Comparison of ENCODE assay signal across 9 mouse cellular contexts in genomic region chr12:111238778-111239177, GRCm38 (mm10). TPM values are rescaled to one million over a fixed set of nuclear protein-coding genes. Genes with fewer than 3 reads are reported as not detected.
A peak's percentile ranks its signal among the peaks of the same experiment; 100 is the strongest.
DNase-seq lines count a peak whose midpoint lies in the region; ATAC-seq lines count a peak whose summit lies in the region.
"Had no signal": no experiment of that assay in that cellular context is flagged by ENCODE, and none has a peak within 500 bp of the region (broad histone marks: within the 10 kb centered on the region; RNA-seq: fewer than 3 reads in every experiment).

No protein-coding gene starts in this region.

- H3K9me3 ChIP-seq in forebrain, embryonic 10.5 days: no peaks in the 10 kb centered on the region
- H3K9me3 ChIP-seq in forebrain, embryonic 15.5 days: no peaks in the 10 kb centered on the region
- no peaks in the 10 kb centered on the region for H3K9me3 ChIP-seq in embryonic facial prominence, embryonic 14.5 days (ENCODE audit: control insufficient read depth, low read length)
- H3K9me3 ChIP-seq in forebrain, embryonic 12.5 days: no peaks in the 10 kb centered on the region
- H3K9me3 ChIP-seq: liver, embryonic 15.5 days had no signal

- 0 out of 2 replicates have a peak overlapping the region, but pooled peaks have one; percentile 44 for H3K27ac ChIP-seq in forebrain, embryonic 10.5 days
- no peak overlapping the region for H3K27ac ChIP-seq in forebrain, embryonic 15.5 days (replicated peaks)
- peak overlapping the region; percentile 64; the same call in 1 of the 2 replicates for H3K27ac ChIP-seq in embryonic facial prominence, embryonic 14.5 days (replicated peaks; ENCODE audit: low read depth, low read length)
- H3K27ac ChIP-seq in forebrain, embryonic 12.5 days: no peak overlapping the region
- H3K27ac ChIP-seq: liver, embryonic 15.5 days had no signal

- no peak for ATAC-seq in forebrain, embryonic 15.5 days (replicated peaks)
- ATAC-seq in embryonic facial prominence, embryonic 14.5 days (ENCODE audit: low read depth): peak; percentile 87
- ATAC-seq in forebrain, embryonic 12.5 days (ENCODE audit: low FRiP score): no peak

- no peaks in the 10 kb centered on the region for H3K27me3 ChIP-seq in forebrain, embryonic 10.5 days (ENCODE audit: poor library complexity, severe bottlenecking)
- no peaks in the 10 kb centered on the region for H3K27me3 ChIP-seq in forebrain, embryonic 15.5 days
- no peaks in the 10 kb centered on the region for H3K27me3 ChIP-seq in embryonic facial prominence, embryonic 14.5 days (replicated peaks; ENCODE audit: control insufficient read depth, insufficient read depth, low read length)
- H3K27me3 ChIP-seq in forebrain, embryonic 12.5 days: no peaks in the 10 kb centered on the region
- H3K27me3 ChIP-seq: liver, embryonic 15.5 days had no signal

- peaks cover 10% of the 10 kb centered on the region for H3K4me1 ChIP-seq in forebrain, embryonic 10.5 days
- H3K4me1 ChIP-seq in forebrain, embryonic 15.5 days: 0 out of 2 replicates have a peak, but pooled peaks cover 6% of the 10 kb centered on the region
- no peaks in the 10 kb centered on the region for H3K4me1 ChIP-seq in embryonic facial prominence, embryonic 14.5 days (ENCODE audit: control insufficient read depth, insufficient read depth, low read length)
- H3K4me1 ChIP-seq in forebrain, embryonic 12.5 days: no peaks in the 10 kb centered on the region

- no peak overlapping the region for H3K9ac ChIP-seq in forebrain, embryonic 15.5 days (replicated peaks)
- no peak overlapping the region for H3K9ac ChIP-seq in embryonic facial prominence, embryonic 14.5 days (ENCODE audit: low read depth, low read length)
- H3K9ac ChIP-seq in forebrain, embryonic 12.5 days: no peak overlapping the region
- H3K9ac ChIP-seq: liver, embryonic 15.5 days had no signal

- no peak overlapping the region for H3K4me2 ChIP-seq in forebrain, embryonic 15.5 days (replicated peaks)
- no peak overlapping the region for H3K4me2 ChIP-seq in embryonic facial prominence, embryonic 14.5 days (ENCODE audit: low read depth, low read length)
- H3K4me2 ChIP-seq in forebrain, embryonic 12.5 days: no peak overlapping the region
- H3K4me2 ChIP-seq: liver, embryonic 15.5 days had no signal

- H3K36me3 ChIP-seq in forebrain, embryonic 10.5 days (replicated peaks): peaks cover 82% of the 10 kb centered on the region
- H3K36me3 ChIP-seq in forebrain, embryonic 15.5 days: peaks cover 19% of the 10 kb centered on the region; the same call in 1 of the 2 replicates
- H3K36me3 ChIP-seq in embryonic facial prominence, embryonic 14.5 days (ENCODE audit: control insufficient read depth, insufficient read depth, low read length): peaks cover 42% of the 10 kb centered on the region
- peaks cover 34% of the 10 kb centered on the region for H3K36me3 ChIP-seq in forebrain, embryonic 12.5 days (replicated peaks)

- DNase-seq in forebrain, embryonic 10.5 days (ENCODE audit: extremely low spot score, low spot score): no peak
- DNase-seq in CD4-positive helper T cell, adult 2 months (ENCODE audit: low read depth, low spot score): peak; percentile 45
- peak; percentile 91 for DNase-seq in embryonic facial prominence, embryonic 14.5 days (ENCODE audit: low spot score)
- peak; percentile 75 to 82 for DNase-seq in kidney, postnatal 4 days
- DNase-seq in urinary bladder, adult 2 months (ENCODE audit: low spot score): peak; percentile 30
- DNase-seq in gastrocnemius, adult 18-20 months (ENCODE audit: low spot score): no peak

- 55% methylated on average over 4 of the region's 4 CpGs for WGBS in forebrain, embryonic 10.5 days
- WGBS in forebrain, embryonic 15.5 days: 40% methylated on average over 4 of the region's 4 CpGs
- WGBS in embryonic facial prominence, embryonic 14.5 days: 41% methylated on average over 4 of the region's 4 CpGs
- 54% methylated on average over 4 of the region's 4 CpGs for WGBS in forebrain, embryonic 12.5 days

- H3K4me3 ChIP-seq in forebrain, embryonic 10.5 days: no peak overlapping the region
- no peak overlapping the region for H3K4me3 ChIP-seq in forebrain, embryonic 15.5 days
- H3K4me3 ChIP-seq in embryonic facial prominence, embryonic 14.5 days (ENCODE audit: low read depth, low read length): no peak overlapping the region
- H3K4me3 ChIP-seq in forebrain, embryonic 12.5 days (replicated peaks): no peak overlapping the region
- H3K4me3 ChIP-seq: liver, embryonic 15.5 days had no signal

RNA-seq across cellular contexts. Expression of gene Amn, which starts 32.1 kb away (rescaled TPM):
- 0.21 and 0.45 TPM in 2 replicates for polyA plus RNA-seq in forebrain, embryonic 10.5 days (2016; fragmentation: Nextera tagmentation; extraction: Ambion mirVana)
- 5.0 and 6.4 TPM in 2 replicates for polyA plus RNA-seq in forebrain, embryonic 15.5 days (2015; fragmentation: Nextera tagmentation; extraction: Ambion mirVana)
- polyA plus RNA-seq in embryonic facial prominence, embryonic 14.5 days (2014; fragmentation: Nextera tagmentation; extraction: Ambion mirVana): 0.34 and 0.50 TPM in 2 replicates
- polyA plus RNA-seq in urinary bladder, adult 2 months (2012; rRNA removed): 2.3 and 4.1 TPM in 2 replicates
- total RNA-seq in gastrocnemius, adult 18-20 months (2021): not detected
- polyA plus RNA-seq in forebrain, embryonic 12.5 days (2016; fragmentation: Nextera tagmentation; extraction: Ambion mirVana): 0.63 and 0.95 TPM in 2 replicates

RNA-seq across cellular contexts. Expression of gene 4930595D18Rik, which starts 54.5 kb away (rescaled TPM):
- polyA plus RNA-seq in forebrain, embryonic 10.5 days (2016; fragmentation: Nextera tagmentation; extraction: Ambion mirVana): not detected in 2 replicates
- polyA plus RNA-seq in forebrain, embryonic 15.5 days (2015; fragmentation: Nextera tagmentation; extraction: Ambion mirVana): not detected in 2 replicates
- not detected in 2 replicates for polyA plus RNA-seq in embryonic facial prominence, embryonic 14.5 days (2014; fragmentation: Nextera tagmentation; extraction: Ambion mirVana)
- not detected in 2 replicates for polyA plus RNA-seq in urinary bladder, adult 2 months (2012; rRNA removed)
- total RNA-seq in gastrocnemius, adult 18-20 months (2021): not detected
- not detected in 2 replicates for polyA plus RNA-seq in forebrain, embryonic 12.5 days (2016; fragmentation: Nextera tagmentation; extraction: Ambion mirVana)
- polyA plus RNA-seq: liver, embryonic 15.5 days had no signal

Comparison
In these comparisons a context has a peak if more than half of its experiments do, and no peak if none do; other contexts are left out.
1. H3K27ac ChIP-seq: peak in forebrain, embryonic 10.5 days (single experiment) and embryonic facial prominence, embryonic 14.5 days (single experiment); none in forebrain, embryonic 15.5 days (single experiment) and forebrain, embryonic 12.5 days (single experiment).
2. DNase-seq: peak in CD4-positive helper T cell, adult 2 months (single experiment), embryonic facial prominence, embryonic 14.5 days (single experiment), kidney, postnatal 4 days (2 of 2) and urinary bladder, adult 2 months (single experiment); none in forebrain, embryonic 10.5 days (single experiment) and gastrocnemius, adult 18-20 months (single experiment).